Mouse (Mus musculus) Patski (cell line): ENCODE data around the gene Dnajc6. TPM values are rescaled to one million over a fixed set of nuclear protein-coding genes. Genes with fewer than 3 reads are reported as not detected.

ENCODE experiments used
- ATAC-seq: fragments of 100-300 bp; one replicate; pipeline ENCODE4 v1.8.0; 2021
- CTCF ChIA-PET: fragments of 350-600 bp; sonication (Branson Sonifier 250); formaldehyde crosslinking; loops from one replicate; lab custom pipeline; 2022; ENCODE audit warnings: inconsistent platforms; lab: Charles Lee
- POLR2A ChIA-PET: fragments of 350-600 bp; sonication (Branson Sonifier 250); formaldehyde crosslinking; loops from one replicate; lab custom pipeline; 2022; ENCODE audit warnings: antibody characterized with exemption, inconsistent platforms; lab: Charles Lee
- DNase-seq: peaks from one replicate; pipeline ENCODE4 v3.0.0-alpha.2; 2011; ENCODE audit warnings: low read depth, low spot score
- H3K27me3 ChIP-seq: fragments of 371-371 bp; one replicate; pipeline ENCODE4 v1.5.1; 2021
- CTCF ChIP-seq: fragments of 100-300 bp; IDR thresholded peaks from one replicate; pipeline ENCODE4 v1.5.1; 2021
- in situ Hi-C: fragments of 300-500 bp; cut with MboI; formaldehyde crosslinking; loops from 3 replicates; pipeline ENCODE4 v1.11.1; 2018; ENCODE audit warnings: low pct_unique_long_range_greater_than_20kb, mixed read lengths
- polyA plus RNA-seq: library from polyadenylated mRNA; unstranded; gene quantifications from one replicate; pipeline ENCODE4 v1.2.3, GENCODE M21; 2021

Dnajc6 gene
- polyA plus RNA-seq, 1 experiment from 2014 or later: 0.33 TPM

- ChIA-PET POLR2A (no interaction called here), CTCF (no interaction called here)
- DNase-seq (no peak), ATAC-seq (no peak)
- in situ Hi-C loops: no loop called here
- TF ChIP-seq CTCF: no peak
- no peaks in the 10 kb centered on the region for H3K27me3 ChIP-seq
Observed at GRCm38 (mm10) chr4:101682620-101683019, 186.2 kb downstream of the Dnajc6 start.

GRCm38 (mm10) chr4:101683086-101683485 is 186.6 kb downstream of the Dnajc6 start:
- TF ChIP-seq CTCF: no peak
- in situ Hi-C loops: no loop called here
- CTCF ChIA-PET: no interaction called here
- POLR2A ChIA-PET: no interaction called here
- no peak for DNase-seq
- H3K27me3 ChIP-seq: no peaks in the 10 kb centered on the region
- no peak for ATAC-seq

DNA sequence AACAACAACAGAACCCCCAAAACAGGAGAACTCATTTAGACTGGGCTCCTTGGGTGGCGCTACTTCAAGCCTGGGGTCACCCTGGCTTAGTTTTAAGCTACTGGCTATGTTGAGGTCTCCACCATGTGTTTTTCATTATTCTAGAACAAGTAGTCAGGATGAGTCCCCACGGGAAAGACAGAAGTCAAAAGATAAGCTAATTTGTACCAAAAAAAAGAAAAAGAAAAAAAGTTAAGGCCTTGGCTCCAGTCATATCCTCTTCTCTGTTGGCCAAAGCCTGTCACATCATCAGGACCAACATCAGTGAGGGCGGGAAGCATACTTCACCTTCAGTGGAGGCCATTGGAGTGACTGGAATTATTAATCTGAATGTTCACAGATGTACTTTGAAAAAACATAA is 188.4 kb downstream of the Dnajc6 start:
- TF ChIP-seq CTCF: no peak
- CTCF ChIA-PET: no interaction called here
- H3K27me3 ChIP-seq: no peaks in the 10 kb centered on the region
- no peak for DNase-seq
- POLR2A ChIA-PET: no interaction called here
- in situ Hi-C loops: no loop called here
- ATAC-seq: no peak

DNA sequence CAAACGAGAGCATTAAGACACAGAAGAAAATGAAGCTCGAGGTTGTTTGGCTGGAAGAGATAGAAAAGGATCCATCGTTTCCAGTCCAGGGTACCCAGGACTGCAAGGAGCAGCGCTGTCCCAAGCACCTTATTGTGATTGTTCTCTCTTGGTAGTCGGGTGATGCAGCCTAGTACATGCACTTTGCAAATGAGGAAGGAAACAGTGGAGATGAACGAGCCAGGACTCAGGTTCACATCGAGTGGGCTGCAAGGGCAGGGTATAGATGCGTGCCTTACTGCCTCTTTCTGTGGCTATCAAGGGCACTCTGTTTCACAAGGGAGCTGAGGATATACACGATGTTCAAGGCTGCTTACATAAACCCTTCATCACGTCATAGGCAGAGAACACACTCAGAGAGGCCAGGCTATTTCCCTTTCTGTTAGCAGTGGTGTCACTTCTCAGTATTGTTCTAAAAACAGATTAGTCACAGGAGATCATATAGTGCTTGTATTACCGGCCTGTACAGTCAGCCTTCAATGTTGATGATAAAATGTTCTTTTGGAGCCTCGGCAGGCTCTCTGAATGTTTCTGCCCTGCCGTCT is 189.9 kb downstream of the Dnajc6 start:
- DNase-seq: no peak
- POLR2A ChIA-PET: no interaction called here
- H3K27me3 ChIP-seq: no peaks in the 10 kb centered on the region
- ATAC-seq: no peak
- no peak for TF ChIP-seq CTCF
- CTCF ChIA-PET: no interaction called here
- in situ Hi-C loops: no loop called here

DNA sequence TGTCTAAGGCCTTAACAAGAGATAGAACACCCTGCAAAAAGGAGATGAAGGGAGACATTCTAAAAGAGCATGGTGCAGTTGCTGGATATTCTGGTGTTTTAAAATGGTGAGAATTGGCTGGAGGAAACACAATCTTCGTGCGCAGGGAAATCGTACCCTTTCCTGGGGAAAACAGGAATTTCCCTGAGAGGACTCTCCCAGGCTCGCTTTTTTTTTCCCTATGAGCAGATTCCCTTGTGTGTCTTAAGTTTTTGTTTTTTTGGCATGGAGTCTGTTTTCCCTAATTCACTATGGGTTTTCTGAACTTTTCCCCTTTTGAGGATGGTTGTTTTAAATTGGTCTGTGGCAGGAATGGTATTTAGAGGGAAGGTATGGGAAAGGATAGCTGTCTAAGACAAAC is 192.8 kb downstream of the Dnajc6 start:
- no peaks in the 10 kb centered on the region for H3K27me3 ChIP-seq
- ATAC-seq (no peak), DNase-seq (no peak)
- in situ Hi-C loops: no loop called here
- POLR2A ChIA-PET: no interaction called here
- no peak for TF ChIP-seq CTCF
- CTCF ChIA-PET: no interaction called here

DNA sequence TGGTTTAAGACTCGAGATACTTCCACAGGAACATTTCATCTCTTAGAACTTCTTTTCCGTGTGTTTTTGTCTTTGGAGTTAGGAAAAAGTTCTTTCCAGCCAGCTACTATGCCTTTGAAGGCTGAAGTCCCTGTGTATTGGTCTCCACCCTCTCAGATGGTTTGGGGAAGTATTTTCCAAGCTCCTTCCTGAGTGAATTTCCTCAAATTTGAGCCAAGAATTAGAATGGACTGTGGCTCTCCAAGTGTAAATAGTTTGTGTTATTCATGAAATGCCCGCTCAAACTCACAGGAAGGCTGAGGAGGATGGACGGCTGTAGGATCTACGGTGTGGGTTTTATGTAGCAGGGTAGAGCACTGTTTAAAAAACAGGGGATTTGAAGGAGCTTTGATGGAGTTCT is 193.2 kb downstream of the Dnajc6 start:
- CTCF ChIA-PET: no interaction called here
- TF ChIP-seq CTCF: no peak
- no peaks in the 10 kb centered on the region for H3K27me3 ChIP-seq
- in situ Hi-C loops: no loop called here
- no peak for DNase-seq
- ATAC-seq: no peak
- POLR2A ChIA-PET: no interaction called here

Other genes starting within 250 kb of the Dnajc6 start
- 115 TPM for gene Jak1, start 231.4 kb upstream of the Dnajc6 start, polyA plus RNA-seq
- gene Ak4, start 77.4 kb upstream of the Dnajc6 start, polyA plus RNA-seq: 8.8 TPM
- 66.2 TPM for gene Leprot, start 151.1 kb downstream of the Dnajc6 start, polyA plus RNA-seq
- 1.5 TPM for gene Lepr, start 220.8 kb downstream of the Dnajc6 start, polyA plus RNA-seq